Mouse (Mus musculus) cerebellum, adult 18-20 months (tissue): ENCODE measurements around the gene 9530068E07Rik.

Source experiments
- DNase-seq, 2 experiments: peaks; one replicate each; pipeline ENCODE4 v3.0.0; 2021

9530068E07Rik gene

GRCm38 (mm10) chr11:52431594-52431993 lies 35.4 kb downstream of the 9530068E07Rik start:
- DNase-seq = no peak

DNA sequence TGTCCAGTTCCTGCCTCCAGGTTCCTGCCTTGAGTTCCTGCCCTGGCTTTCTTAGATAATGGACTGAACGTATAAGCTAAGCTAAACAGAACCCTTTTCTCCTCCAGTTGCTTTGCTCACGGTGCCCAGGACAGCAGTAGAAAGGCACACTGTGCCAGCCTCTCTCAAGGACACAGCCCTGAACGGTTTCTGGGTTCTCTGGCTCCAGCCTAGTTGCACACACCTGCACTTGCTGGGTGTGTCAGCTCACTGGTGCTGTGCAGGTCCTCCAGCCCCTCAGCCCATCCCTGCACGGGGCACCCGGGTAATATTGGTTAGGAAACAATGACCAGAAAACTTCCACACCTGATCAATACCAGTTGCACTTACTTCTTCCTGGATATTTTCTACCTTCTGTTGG lies 35.9 kb downstream of the 9530068E07Rik start:
- DNase-seq = no peak

DNA sequence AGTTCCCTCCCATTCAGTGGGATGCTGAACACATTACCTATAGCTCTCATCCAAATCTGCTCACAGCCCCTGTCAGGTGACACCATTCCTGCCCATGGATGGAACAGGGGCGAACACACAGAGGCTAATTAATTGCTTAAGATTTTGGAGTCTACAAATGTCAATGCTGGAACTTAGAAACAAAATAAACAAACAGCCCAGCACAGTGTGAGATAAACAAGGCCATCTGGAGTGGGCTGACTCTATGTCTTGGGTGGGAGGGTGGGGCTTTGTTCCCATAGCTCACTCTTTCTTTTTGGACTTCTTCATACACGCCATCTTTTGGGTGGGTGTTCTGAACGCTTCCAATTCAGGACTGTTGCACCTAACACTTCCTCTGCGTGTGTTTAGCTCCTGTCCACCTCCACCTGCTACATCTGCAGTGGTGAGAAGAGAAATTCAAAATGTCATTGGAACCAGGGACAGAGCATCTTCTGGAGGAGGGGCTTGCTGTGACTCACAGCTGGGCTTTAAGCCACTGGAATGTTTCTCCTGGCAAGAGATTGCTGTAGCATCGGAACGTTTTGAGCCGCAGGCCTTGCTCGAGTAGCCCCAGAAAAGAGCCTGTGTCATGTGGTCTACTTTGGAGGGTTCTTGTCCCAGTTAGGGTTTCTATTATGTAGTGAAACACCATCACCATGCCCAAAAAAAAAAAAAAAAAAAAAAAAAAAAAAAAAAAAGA lies 37.0 kb downstream of the 9530068E07Rik start:
- no peak for DNase-seq

- DNase-seq = no peak
These were observed 37.6 kb downstream of the 9530068E07Rik start for GRCm38 (mm10) chr11:52433797-52434195.

- no peak for DNase-seq
These were observed 39.2 kb downstream of the 9530068E07Rik start for GRCm38 (mm10) chr11:52435466-52435865.

DNA sequence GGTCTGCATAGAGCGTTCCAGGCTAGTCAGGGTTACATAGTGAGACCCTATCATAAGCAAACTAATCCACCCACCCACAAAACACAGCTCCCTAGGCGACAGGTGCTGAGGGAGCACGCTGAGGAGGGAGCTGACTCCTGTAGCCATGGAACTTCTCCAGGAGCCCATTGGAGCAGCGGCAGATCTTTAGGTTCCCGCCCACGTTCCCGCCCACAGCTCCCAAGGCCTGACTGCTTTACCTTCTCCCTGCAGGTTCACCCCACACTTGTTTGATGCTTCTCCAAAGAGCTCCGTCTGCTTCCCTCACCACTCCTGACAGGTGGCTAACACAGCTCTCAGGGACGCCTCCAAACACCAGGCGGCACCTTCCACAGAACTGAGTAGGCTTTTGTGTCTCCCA lies 40.9 kb downstream of the 9530068E07Rik start:
- DNase-seq = no peak

GRCm38 (mm10) chr11:52441096-52441495 lies 44.9 kb downstream of the 9530068E07Rik start:
- DNase-seq = no peak

DNA sequence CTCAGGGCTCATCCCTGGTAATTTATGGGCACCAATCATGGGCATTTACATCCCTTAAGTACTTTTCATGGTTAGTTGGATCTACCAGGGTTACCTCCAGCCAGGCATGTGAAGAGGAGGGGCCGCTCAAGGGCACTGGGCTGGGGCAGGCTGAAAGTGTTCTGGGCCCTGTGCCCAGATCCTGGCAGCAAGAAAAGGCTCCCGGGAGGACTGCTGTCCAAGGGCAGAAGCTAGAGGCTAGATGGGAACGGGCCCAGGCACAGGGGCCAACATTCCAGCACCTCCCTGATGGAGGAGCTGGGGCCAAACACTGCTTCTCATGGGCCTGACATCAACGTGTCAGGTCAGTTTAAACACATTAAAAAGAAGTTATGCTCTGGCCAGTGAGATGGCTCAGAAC lies 51.0 kb downstream of the 9530068E07Rik start:
- DNase-seq = peak; percentile 20 to 26

DNA sequence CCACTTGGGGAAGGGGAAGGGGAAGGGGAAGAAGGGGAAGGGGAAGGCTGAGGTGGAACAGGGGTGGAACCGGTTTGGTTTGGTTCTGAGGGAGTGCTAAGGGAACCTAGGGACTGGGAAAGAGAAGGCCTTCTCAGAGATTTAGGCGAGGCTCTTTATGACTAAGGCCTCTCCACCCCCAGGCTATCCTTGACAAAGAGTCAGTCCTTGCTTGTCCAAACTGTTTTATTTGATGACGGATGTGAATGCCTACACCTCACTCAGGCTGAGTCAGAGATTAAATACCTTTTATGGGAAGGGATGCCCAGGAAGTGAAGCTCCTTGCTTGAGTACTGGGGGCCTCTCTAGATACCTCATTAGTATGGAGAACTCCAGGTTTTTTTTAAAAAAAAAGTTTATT lies 52.8 kb downstream of the 9530068E07Rik start:
- DNase-seq = no peak

- DNase-seq = no peak
These were observed 62.1 kb downstream of the 9530068E07Rik start for GRCm38 (mm10) chr11:52458281-52458680.
